Mouse (Mus musculus) testis, adult 2 months (tissue): Measurements from ENCODE around the gene Ublcp1.

ENCODE experiments used
- CTCF ChIP-seq: fragments of 200-500 bp; IDR thresholded peaks from 2 replicates; pipeline ENCODE4 v1.5.1; 2012; ENCODE audit warnings: low read depth, mild to moderate bottlenecking, inconsistent platforms, low read length, moderate library complexity; ENCODE audit not compliant: control insufficient read depth, insufficient read depth, insufficient replicate concordance
- POLR2A ChIP-seq: fragments of 200-500 bp; IDR thresholded peaks from 2 replicates; pipeline ENCODE4 v1.6.1; 2012; ENCODE audit warnings: low read depth, mild to moderate bottlenecking, inconsistent platforms, low read length, moderate library complexity; ENCODE audit not compliant: control insufficient read depth

DNA sequence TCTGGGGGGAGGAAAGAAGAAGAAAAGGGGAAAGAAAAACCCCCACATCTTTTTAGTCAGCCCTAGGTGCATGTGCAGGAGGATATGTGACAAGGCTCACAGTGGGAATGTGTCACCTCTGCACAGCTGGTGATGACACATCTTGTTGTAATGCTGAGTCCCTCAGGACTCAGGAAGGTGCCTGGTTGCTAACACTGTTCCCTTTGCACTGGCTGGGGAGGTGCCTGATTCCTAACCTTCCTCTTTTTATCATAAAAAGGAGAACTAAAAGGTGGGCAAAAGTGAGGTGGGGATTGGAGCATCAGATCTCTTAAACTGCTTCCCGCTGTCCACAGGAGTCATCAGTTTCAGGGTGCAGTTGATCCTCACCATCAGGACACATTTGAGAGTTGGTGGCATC is 52.9 kb downstream of the Ublcp1 start:
- TF ChIP-seq CTCF (no peak), POLR2A (no peak)
